Comparison of ENCODE assay signal across 7 mouse cellular contexts in the genomic region with DNA sequence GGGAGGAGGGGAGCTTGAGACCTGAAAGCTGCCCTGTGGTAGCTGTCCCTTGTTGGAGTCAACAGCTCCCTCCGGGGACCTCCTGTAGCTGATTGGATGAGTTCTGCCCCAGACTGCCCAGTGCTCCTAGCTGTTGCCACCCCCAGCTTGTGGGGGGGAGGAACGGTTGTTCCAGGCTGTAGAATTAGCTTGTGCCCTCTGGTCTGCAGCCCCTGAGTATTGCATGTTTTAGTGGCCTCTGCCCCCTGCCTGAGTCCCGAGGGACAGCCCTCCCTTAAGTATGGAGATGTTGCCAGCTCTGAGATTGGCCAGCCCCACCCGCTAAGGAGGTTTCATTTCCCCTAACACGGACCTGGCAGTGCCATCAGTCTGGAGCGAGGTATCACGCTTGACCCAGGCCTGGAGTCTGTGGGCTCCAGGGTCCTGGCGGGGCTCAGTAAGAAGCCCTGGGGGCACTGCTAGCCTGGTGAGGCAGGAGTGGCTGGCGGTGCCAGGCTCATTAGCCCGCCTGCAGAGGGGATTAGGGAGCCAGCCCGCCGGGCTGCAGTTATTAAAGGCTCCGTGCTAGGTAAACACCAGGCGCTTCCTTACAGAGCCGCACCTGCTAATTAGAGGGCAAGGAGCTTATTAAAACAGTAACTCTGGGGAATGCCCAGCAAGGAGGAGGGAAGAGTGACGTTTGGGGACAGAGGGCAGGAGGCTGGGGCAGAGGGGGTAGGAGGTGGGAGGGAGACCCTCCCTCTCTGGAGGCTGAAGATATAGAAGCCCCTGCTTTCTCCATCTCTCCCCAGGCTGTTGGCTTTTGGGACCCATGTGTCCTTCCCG.
DNase-seq lines count a peak whose midpoint lies in the region; ATAC-seq and TF ChIP-seq lines count a peak whose summit lies in the region.

No protein-coding gene starts in this region.

- peaks cover 4 to 34% of the 10 kb centered on the region in 2 experiments; a peak in 3 of 4 replicates for H3K4me1 ChIP-seq in MEL (ENCODE audit: control insufficient read depth in 1 of 2, insufficient read depth in 2 of 2, low read length in 2 of 2)
- H3K4me1 ChIP-seq in embryonic facial prominence, embryonic 13.5 days = peaks cover 58% of the 10 kb centered on the region
- peaks cover 26% of the 10 kb centered on the region for H3K4me1 ChIP-seq in intestine, embryonic 15.5 days (replicated peaks)
- H3K4me1 ChIP-seq in midbrain, embryonic 11.5 days (ENCODE audit: control insufficient read depth, insufficient read depth, low read length) = peaks cover 39% of the 10 kb centered on the region
- peaks cover 20% of the 10 kb centered on the region for H3K4me1 ChIP-seq in stomach, embryonic 16.5 days (ENCODE audit: control insufficient read depth, insufficient read depth, low read length)

- peak overlapping the region; percentile 96 for H3K27ac ChIP-seq in MEL (ENCODE audit: control insufficient read depth, low read depth, low read length)
- H3K27ac ChIP-seq in embryonic facial prominence, embryonic 13.5 days = peak overlapping the region; percentile 64
- peak overlapping the region; percentile 58 for H3K27ac ChIP-seq in intestine, embryonic 15.5 days
- peak overlapping the region; percentile 93 for H3K27ac ChIP-seq in midbrain, embryonic 11.5 days (ENCODE audit: low read depth, low read length)
- peak overlapping the region; percentile 38 for H3K27ac ChIP-seq in stomach, embryonic 16.5 days (ENCODE audit: low read length)

- peak overlapping the region; percentile 80 for H3K9ac ChIP-seq in MEL (ENCODE audit: control insufficient read depth, low read depth, low read length, poor library complexity, severe bottlenecking)
- H3K9ac ChIP-seq in embryonic facial prominence, embryonic 13.5 days = peak overlapping the region; percentile 44
- H3K9ac ChIP-seq in intestine, embryonic 15.5 days = no peak overlapping the region
- H3K9ac ChIP-seq in midbrain, embryonic 11.5 days (ENCODE audit: low read length) = peak overlapping the region; percentile 54
- peak overlapping the region; percentile 57 for H3K9ac ChIP-seq in stomach, embryonic 16.5 days (ENCODE audit: low read length)

- no peaks in the 10 kb centered on the region for H3K27me3 ChIP-seq in MEL (ENCODE audit: control insufficient read depth in 1 of 2, insufficient read depth in 2 of 2, low read length in 2 of 2)
- H3K27me3 ChIP-seq in embryonic facial prominence, embryonic 13.5 days = no peaks in the 10 kb centered on the region
- no peaks in the 10 kb centered on the region for H3K27me3 ChIP-seq in intestine, embryonic 15.5 days (replicated peaks)
- H3K27me3 ChIP-seq in midbrain, embryonic 11.5 days (ENCODE audit: control insufficient read depth, insufficient read depth, low read length) = no peaks in the 10 kb centered on the region
- no peaks in the 10 kb centered on the region for H3K27me3 ChIP-seq in stomach, embryonic 16.5 days (ENCODE audit: control insufficient read depth, insufficient read depth, low read length)

- peaks cover 0 to 12% of the 10 kb centered on the region in 2 experiments; a peak in 2 of 4 replicates for H3K36me3 ChIP-seq in MEL (ENCODE audit: control insufficient read depth in 1 of 2, insufficient read depth in 2 of 2, low read length in 2 of 2)
- H3K36me3 ChIP-seq in embryonic facial prominence, embryonic 13.5 days = peaks cover 7% of the 10 kb centered on the region
- no peaks in the 10 kb centered on the region for H3K36me3 ChIP-seq in intestine, embryonic 15.5 days
- no peaks in the 10 kb centered on the region for H3K36me3 ChIP-seq in midbrain, embryonic 11.5 days (ENCODE audit: control insufficient read depth, insufficient read depth, low read length)
- no peaks in the 10 kb centered on the region for H3K36me3 ChIP-seq in stomach, embryonic 16.5 days (ENCODE audit: control insufficient read depth, insufficient read depth, low read length)

- H3K4me2 ChIP-seq in embryonic facial prominence, embryonic 13.5 days = peak overlapping the region; percentile 40
- peak overlapping the region; percentile 67 for H3K4me2 ChIP-seq in intestine, embryonic 15.5 days (replicated peaks)
- H3K4me2 ChIP-seq in midbrain, embryonic 11.5 days = peak overlapping the region; percentile 39
- H3K4me2 ChIP-seq in stomach, embryonic 16.5 days (ENCODE audit: low read depth, low read length) = peak overlapping the region; percentile 50

- H3K79me2 ChIP-seq in MEL (ENCODE audit: control insufficient read depth, insufficient read depth, low read length, poor library complexity) = peaks cover 7% of the 10 kb centered on the region

- DNase-seq in CD4-positive helper T cell, adult 2 months (ENCODE audit: low read depth, low spot score) = peak; percentile 24
- DNase-seq in MEL (ENCODE audit: low read depth, low spot score) = peak; percentile 66
- DNase-seq in midbrain, embryonic 11.5 days (ENCODE audit: low spot score, missing footprints) = peak; percentile 98
- DNase-seq in ovary, postnatal 10 days (ENCODE audit: low spot score) = no peak

- H3K4me3 ChIP-seq in MEL (ENCODE audit: control insufficient read depth in 1 of 2, insufficient read depth in 1 of 2, low read depth in 2 of 2, low read length in 2 of 2) = peak overlapping the region; percentile 60 to 84
- H3K4me3 ChIP-seq in embryonic facial prominence, embryonic 13.5 days = no peak overlapping the region
- H3K4me3 ChIP-seq in intestine, embryonic 15.5 days (replicated peaks) = peak overlapping the region; percentile 25
- no peak overlapping the region for H3K4me3 ChIP-seq in midbrain, embryonic 11.5 days (ENCODE audit: low read depth, low read length)
- peak overlapping the region; percentile 27 for H3K4me3 ChIP-seq in stomach, embryonic 16.5 days (replicated peaks; ENCODE audit: low read length)

- TF ChIP-seq EP300 in MEL (IDR thresholded peaks at IDR 0.05; ENCODE audit: low read depth in 1 of 2, low read length in 2 of 2) = no peak

- 6% methylated on average over 17 of the region's 17 CpGs for WGBS in embryonic facial prominence, embryonic 13.5 days
- 14% methylated on average over 17 of the region's 17 CpGs for WGBS in intestine, embryonic 15.5 days
- WGBS in midbrain, embryonic 11.5 days = 1% methylated on average over 17 of the region's 17 CpGs
- 15% methylated on average over 17 of the region's 17 CpGs for WGBS in stomach, embryonic 16.5 days

- TF ChIP-seq CTCF in MEL (IDR thresholded peaks at IDR 0.05 in 2 of 3, conservative IDR thresholded peaks at IDR 0.05 in 1 of 3; ENCODE audit: control insufficient read depth in 1 of 3, insufficient read depth in 1 of 3, low read depth in 2 of 3, low read length in 3 of 3, poor library complexity in 1 of 3, severe bottlenecking in 1 of 3) = no peak; a peak in 1 of 6 replicates

- ATAC-seq in embryonic facial prominence, embryonic 13.5 days (ENCODE audit: insufficient number of reproducible peaks, insufficient read depth, low FRiP score, low TSS enrichment, low read depth) = peak; percentile 21; the same call in 1 of the 2 replicates
- peak; percentile 68 for ATAC-seq in intestine, embryonic 15.5 days
- peak; percentile 70 for ATAC-seq in midbrain, embryonic 11.5 days (ENCODE audit: low FRiP score)
- ATAC-seq in stomach, embryonic 16.5 days (ENCODE audit: insufficient read depth, low FRiP score) = no peak

- no peaks in the 10 kb centered on the region for H3K9me3 ChIP-seq in MEL (replicated peaks; ENCODE audit: insufficient read depth, low read length)
- no peaks in the 10 kb centered on the region for H3K9me3 ChIP-seq in embryonic facial prominence, embryonic 13.5 days
- no peaks in the 10 kb centered on the region for H3K9me3 ChIP-seq in intestine, embryonic 15.5 days
- H3K9me3 ChIP-seq in midbrain, embryonic 11.5 days (ENCODE audit: control insufficient read depth, low read length) = no peaks in the 10 kb centered on the region
- 0 out of 2 replicates have a peak, but pooled peaks cover 3% of the 10 kb centered on the region for H3K9me3 ChIP-seq in stomach, embryonic 16.5 days (replicated peaks; ENCODE audit: control insufficient read depth, low read length)

- no peak for TF ChIP-seq RAD21 in MEL (IDR thresholded peaks at IDR 0.05; ENCODE audit: low read depth, low read length)

- peak in 1 of 2 experiments; percentile 35; a peak in 2 of 4 replicates for TF ChIP-seq POLR2A in MEL (IDR thresholded peaks at IDR 0.05; ENCODE audit: control insufficient read depth in 1 of 2, insufficient read depth in 1 of 2, low read depth in 1 of 2, low read length in 2 of 2, poor library complexity in 1 of 2)

TF ChIP-seq in MEL, 35 proteins besides CTCF, POLR2A, EP300 and RAD21:
- no peak for TF ChIP-seq TBP (IDR thresholded peaks at IDR 0.05; ENCODE audit: low read depth, low read length)
- TF ChIP-seq MYB (IDR thresholded peaks at IDR 0.05; ENCODE audit: low read depth, low read length) = no peak
- TF ChIP-seq GATA1 (IDR thresholded peaks at IDR 0.05; ENCODE audit: low read depth, low read length) = no peak
- peak; percentile 4; the same call in 1 of the 2 replicates for TF ChIP-seq MAZ (IDR thresholded peaks at IDR 0.05; ENCODE audit: low read depth, low read length)
- 0 out of 2 replicates have a peak, but pooled peaks have one; percentile 74 for TF ChIP-seq ZMIZ1 (IDR thresholded peaks at IDR 0.05; ENCODE audit: low read depth, low read length)
- 0 out of 2 replicates have a peak, but pooled peaks have one; percentile 40 for TF ChIP-seq UBTF (IDR thresholded peaks at IDR 0.05; ENCODE audit: borderline replicate concordance, insufficient read depth, low read depth, low read length)
- TF ChIP-seq POLR2AphosphoS2 (IDR thresholded peaks at IDR 0.05; ENCODE audit: low read length) = peak; percentile 32; the same call in 1 of the 2 replicates
- TF ChIP-seq MXI1 (IDR thresholded peaks at IDR 0.05; ENCODE audit: low read depth, low read length) = peak; percentile 12; the same call in 1 of the 2 replicates
- no peak for TF ChIP-seq MAFK (IDR thresholded peaks at IDR 0.05; ENCODE audit: borderline replicate concordance, low read depth, low read length)
- no peak for TF ChIP-seq SMC3 (IDR thresholded peaks at IDR 0.05; ENCODE audit: low read depth, low read length)
- TF ChIP-seq CHD1 (IDR thresholded peaks at IDR 0.05; ENCODE audit: low read depth, low read length) = no peak
- no peak for TF ChIP-seq ZKSCAN1 (IDR thresholded peaks at IDR 0.05; ENCODE audit: low read depth, low read length)

Comparison
In these comparisons a context has a peak if more than half of its experiments do, and no peak if none do; other contexts are left out.
1. H3K27ac ChIP-seq: peak in every context shown above with its lines; median percentile 96 in MEL; 93 in midbrain, embryonic 11.5 days; 64 in embryonic facial prominence, embryonic 13.5 days; 58 in intestine, embryonic 15.5 days; 38 in stomach, embryonic 16.5 days.
2. H3K4me3 ChIP-seq: peak in MEL (2 of 2), intestine, embryonic 15.5 days (single experiment) and stomach, embryonic 16.5 days (single experiment); none in embryonic facial prominence, embryonic 13.5 days (single experiment) and midbrain, embryonic 11.5 days (single experiment).
3. Peak in every context shown above with its lines, with median percentiles within 50 percentile points of each other: H3K4me2 ChIP-seq.